Mouse (Mus musculus) embryonic fibroblast, embryonic 13.5 days (primary cell): ENCODE results near the gene Pacrg.

Source experiments
- CTCF ChIP-seq: IDR thresholded peaks from 2 replicates; pipeline ENCODE4 v1.5.1; 2011; ENCODE audit warnings: mild to moderate bottlenecking, control low read depth, low read length, moderate library complexity, borderline replicate concordance; ENCODE audit not compliant: insufficient read depth
- POLR2A ChIP-seq: IDR thresholded peaks from 2 replicates; pipeline ENCODE4 v1.6.1; 2011; ENCODE audit warnings: low read depth, mild to moderate bottlenecking, control low read depth, low read length, moderate library complexity

- TF ChIP-seq CTCF (no peak), POLR2A (no peak)
Measured at GRCm38 (mm10) chr17:10514812-10515211, 325.3 kb downstream of the Pacrg start.
